Mouse (Mus musculus) cerebellum, adult 2 months (tissue): Measurements from ENCODE around the gene Gbp2.

ENCODE experiments used
- CTCF ChIP-seq: fragments of 200-500 bp; IDR thresholded peaks from 2 replicates; pipeline ENCODE4 v1.5.1; 2011; ENCODE audit warnings: low read depth, mild to moderate bottlenecking, control low read depth, low read length, moderate library complexity, borderline replicate concordance; ENCODE audit not compliant: insufficient read depth
- POLR2A ChIP-seq: fragments of 200-500 bp; IDR thresholded peaks from 2 replicates; pipeline ENCODE4 v1.6.1; 2011; ENCODE audit warnings: low read length, control low read depth, borderline replicate concordance; ENCODE audit not compliant: insufficient read depth

GRCm38 (mm10) chr3:142620956-142621562 is 657 bp downstream of the Gbp2 start:
- TF ChIP-seq POLR2A (no peak), CTCF (no peak)
